Mouse (Mus musculus): ENCODE results near the gene Cbr4.
A peak's percentile ranks its signal among the peaks of the same experiment; 100 is the strongest.

Gene Cbr4

DNA sequence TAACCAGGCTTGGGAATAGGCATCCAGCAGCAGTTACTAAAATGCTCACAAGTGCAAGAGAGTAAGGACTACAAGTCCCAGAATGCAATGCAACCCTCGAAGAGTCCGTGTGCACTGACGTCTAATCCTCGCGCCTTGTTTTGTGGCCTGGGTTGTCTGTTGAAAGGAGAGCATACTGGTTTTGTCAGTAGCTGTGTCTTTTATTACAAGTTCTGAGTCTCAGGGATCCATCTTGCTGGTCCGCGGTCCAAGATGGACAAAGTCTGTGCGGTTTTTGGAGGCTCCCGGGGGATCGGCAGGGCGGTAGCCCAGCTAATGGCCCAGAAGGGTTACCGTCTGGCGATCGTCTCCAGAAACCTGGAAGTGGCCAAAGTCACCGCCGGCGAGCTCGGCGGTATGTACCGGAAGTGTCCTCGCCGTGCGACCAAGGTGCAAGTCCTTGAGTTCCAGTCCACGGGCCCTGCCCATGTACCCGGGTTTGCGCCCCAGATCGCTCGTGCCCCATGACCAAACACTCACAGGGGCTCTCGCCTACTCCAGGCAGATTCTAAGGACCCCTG is at the start of gene Cbr4:
Gene Cbr4 (plus strand): TSS at position 138 of the 560 bp plus-strand sequence.
- peak; percentile 86 for DNase-seq (ENCODE audit: low spot score)

DNA sequence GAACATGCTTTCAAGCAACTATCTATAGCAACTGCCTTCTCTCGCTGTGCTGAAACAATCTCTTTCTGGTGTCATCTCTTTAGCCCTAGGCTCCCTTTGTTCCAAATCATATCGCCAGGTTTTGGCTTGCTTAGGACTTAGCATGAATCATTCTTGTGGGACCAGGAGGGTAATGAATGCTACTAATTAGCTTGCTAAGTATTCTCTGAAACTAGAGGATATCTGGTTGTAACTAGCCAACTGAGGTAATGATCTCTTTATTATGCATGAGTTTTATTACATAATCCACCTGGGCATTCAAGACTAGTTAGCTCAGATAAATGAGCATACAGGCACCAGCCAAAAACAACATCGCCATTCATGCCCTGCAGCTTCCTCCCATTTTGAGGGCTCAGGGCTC is 44.5 kb upstream of the Cbr4 start:
- DNase-seq (ENCODE audit: low spot score) = no peak

DNA sequence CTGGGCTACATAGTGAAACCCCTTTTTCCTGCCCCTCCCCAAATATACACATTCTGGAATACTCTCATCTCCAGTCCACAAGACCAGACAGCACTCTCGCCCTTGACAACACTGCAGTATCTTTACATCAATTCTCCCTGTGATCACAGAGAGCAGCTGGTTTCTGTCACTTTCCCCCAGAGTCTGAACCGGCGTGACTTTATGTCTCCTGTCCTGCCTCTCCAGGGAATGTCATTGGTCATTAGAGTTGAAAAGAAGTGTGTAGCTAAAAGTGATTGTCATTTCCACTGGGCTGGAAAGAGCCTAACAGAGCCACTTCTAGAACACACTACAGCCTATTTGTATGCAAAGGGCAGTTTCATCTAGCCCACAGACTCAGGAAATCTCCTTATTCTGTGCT is 43.2 kb upstream of the Cbr4 start:
- no peak for DNase-seq (ENCODE audit: low spot score)

DNA sequence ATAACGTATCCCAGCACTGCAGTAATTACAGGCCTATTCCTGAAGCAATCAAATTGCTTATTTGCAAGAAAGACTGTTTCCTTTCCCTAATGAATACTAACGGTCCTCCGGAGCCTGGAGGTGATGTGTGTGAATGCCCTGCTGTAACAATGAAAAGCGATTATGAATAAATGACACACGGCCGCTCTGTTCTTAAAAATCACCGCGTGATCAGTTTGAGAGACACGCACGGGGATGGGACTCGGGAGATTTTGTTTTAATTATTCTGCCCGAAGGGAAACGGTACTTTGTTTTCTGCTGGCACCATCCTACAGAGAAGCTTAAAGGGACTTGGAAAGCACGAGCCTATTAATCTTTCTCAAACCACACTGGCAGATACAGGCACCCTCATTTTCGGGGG is 41.2 kb upstream of the Cbr4 start:
- no peak for DNase-seq (ENCODE audit: low spot score)

DNA sequence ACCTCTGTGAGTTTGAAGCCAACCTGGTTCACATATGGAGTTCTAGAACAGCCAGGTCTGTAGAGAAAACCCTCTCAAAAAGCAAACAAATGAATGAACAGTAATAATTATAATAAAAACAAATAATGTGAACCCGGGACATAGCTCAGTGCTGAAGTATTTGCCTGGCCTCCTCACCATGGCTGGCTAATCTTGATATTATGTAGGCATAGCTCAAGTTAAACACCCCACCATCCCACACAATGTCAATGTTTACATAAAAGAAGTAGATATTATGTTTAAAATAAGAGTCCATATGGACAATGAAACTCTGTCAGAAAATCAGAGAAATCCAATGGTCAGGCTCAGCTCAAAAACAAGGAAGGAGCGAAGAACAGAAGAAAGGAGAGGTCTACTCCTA is 39.4 kb upstream of the Cbr4 start:
- DNase-seq (ENCODE audit: low spot score) = no peak

DNA sequence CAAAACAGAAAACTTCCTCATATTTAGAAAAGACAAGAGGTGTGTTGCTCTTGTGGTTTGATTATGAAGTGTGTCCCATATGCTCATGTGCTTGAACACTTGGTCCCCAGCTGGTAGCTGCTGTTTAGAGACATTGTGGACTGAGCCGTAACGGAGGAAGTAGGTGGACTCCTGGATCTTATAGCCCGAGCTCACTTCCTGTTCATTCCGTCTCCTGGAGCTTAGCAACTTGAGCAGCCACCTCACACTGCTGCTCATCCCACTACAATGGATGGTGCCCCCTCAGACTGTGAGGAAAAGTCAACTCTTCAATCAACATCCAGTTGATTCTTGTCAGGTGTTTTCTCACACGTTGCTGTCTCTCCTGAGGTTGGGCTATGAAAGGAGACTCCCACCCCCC is 38.7 kb upstream of the Cbr4 start:
- no peak for DNase-seq (ENCODE audit: low spot score)

DNA sequence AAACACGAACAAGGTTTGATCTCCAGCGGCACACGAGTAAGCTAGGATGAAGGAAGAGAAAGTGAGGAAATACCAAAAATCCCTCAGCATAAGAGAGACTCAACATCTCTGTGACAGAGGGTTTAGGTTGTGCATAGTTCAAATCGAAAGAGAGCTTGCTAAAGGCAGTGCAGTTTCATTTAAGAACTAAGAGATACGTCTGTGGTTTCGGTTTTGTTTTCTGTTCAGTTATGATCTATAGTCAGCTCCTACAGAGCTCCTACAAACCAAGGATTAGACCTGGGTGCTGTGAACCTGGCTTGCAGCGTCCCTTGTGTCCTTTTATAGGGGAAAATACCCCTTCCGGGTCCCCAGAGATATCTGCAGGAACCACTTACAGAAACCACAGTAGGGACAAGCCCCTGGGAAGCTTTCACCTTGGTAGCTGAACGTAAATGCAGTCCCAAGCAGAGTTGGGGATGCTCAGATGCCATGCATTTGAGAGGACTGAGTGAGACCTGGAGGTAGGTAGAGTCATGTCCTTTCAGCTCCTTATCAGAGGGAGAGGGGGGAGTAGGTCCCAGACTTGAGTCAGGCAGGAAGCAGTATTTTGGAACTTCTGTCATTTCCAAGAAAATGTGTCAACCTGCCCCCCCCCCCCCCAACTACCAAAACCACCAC is 36.5 kb upstream of the Cbr4 start:
- no peak for DNase-seq (ENCODE audit: low spot score)

DNA sequence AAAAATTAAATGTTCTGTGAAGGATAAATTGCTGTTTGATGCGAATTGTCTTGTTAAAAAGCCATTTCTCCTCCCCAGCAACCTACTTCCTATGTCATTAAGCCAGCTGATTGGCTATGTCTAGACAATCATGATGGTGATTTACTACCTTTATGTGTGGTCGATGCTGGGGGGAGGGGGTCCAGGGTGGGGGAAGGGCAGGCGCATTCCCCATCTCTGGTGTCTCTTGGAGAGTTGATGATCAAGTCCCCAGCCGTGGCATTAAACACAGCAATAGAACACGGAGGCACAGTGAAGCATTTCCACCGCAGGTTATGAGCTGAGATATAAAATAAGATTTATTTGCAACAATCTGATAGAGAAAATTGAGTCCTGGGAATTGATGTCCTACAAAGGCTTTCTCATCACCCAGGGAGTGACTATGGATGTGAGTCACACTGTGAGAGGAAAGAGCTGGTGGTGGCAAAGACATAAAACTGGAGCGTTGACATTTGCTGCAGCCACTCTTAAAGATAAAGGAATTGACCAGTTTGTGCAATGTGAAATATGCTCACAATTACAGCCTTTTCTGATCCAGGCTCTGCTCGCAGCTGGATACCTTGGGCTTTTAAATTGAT is 35.7 kb upstream of the Cbr4 start:
- no peak for DNase-seq (ENCODE audit: low spot score)

DNA sequence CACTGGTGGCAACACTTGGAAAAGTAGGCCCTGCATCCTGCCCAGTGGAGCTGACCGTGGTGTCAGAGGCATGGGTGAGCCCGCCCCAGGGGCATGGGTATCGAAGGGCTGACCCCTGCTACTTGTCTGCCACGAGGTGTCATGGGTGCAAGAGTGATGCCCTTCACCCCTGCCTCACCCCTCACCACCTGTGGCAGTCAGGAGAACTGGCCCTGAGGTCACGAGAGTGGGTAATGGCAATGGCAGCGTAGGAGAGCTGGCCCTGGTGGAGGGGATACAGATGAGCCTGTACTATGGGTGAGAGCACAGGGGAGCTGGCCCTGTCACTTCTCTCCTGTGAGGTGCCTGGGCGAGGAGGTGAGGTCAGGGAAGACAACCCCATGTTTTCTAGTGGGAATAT is 27.8 kb upstream of the Cbr4 start:
- no peak for DNase-seq (ENCODE audit: low spot score)

DNA sequence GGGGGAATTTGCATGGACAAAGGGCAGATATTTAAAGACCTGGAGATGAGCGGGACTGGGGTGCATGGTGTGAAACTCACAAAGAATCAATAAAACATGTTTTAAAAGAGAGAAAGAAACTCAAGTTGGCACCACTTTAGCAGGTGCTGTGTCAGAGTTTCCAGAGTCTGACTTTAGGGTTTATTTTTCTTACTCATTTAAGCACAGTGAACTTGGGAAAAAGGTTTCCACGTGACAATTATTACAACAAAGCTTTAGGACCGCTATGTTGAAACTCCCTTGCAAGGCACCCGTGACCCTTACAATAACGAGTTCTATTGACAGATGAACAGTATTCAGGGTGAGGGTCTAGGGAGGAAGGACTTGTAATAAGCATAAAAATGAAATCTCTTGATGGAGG is 25.3 kb upstream of the Cbr4 start:
- no peak for DNase-seq (ENCODE audit: low spot score)

DNA sequence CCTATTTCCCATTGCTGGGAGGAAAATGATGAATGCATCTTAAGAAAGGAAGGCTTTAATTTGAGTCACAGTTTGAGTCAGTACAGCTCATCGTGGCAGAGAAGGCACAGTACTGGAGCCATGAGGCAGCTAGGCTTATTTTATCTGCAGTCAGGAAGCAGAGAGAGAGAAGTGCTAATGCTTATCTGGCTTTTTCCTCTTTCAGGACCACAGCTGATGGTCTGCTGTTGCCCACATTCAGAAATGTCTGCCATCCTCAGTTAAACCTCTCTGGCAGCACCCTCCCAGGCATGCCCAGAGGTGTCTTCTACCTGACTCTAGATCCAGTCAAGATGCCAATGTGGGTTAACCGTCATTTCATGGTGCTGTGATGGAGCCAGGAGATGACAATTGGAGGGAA is 23.1 kb upstream of the Cbr4 start:
- no peak for DNase-seq (ENCODE audit: low spot score)

DNA sequence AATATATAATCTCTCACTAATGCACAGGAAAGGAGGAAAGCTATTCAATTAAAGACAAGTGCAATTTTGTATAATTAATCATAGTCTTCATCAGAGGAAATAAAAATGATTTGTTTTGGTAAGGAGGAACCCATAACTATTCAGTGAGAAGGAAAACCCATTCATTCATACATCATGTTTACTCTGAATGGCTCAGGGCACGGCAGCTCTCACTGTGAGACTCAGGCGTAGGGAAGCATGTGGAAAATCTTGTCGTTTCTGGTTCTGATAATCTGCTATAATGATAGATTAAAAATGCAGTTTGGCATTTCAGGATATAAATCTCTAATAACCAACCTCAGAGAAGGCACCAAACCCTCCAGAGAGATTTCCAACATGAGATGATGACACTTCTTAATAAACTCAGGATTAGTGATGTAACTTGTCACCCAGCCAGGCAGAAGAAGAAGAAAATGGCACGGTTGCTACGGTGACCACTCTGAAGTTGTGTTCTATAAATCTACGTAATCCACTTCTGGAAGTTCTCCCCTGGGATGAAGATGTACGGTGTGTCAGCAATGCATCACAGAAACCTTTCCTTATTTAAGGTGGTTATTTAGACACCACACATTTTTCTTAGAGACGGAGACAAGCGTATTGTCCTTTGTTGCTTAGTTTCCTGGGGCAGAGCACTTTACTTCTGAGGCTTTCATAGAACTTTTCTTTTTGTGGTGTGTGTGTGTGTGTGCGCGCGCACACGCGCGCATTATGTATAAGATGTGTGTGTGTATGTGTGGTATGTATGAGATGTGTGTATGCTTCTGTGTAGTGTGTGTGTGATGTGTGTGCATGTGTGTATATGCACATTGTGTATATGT is 20.6 kb upstream of the Cbr4 start:
- DNase-seq (ENCODE audit: low spot score) = no peak

DNA sequence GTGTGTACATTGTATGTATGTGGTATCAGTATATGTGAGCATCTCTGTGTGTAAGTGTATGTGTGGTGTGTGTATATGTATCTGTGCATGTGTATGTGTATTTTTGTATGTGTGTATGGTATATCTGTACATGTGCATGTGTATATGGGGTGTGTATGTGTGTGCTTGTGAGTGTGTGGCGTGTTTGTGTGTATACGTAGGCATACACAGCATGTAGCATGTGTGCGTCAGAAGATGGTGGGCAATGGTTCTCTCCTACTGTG is 20.1 kb upstream of the Cbr4 start:
- DNase-seq (ENCODE audit: low spot score) = no peak

DNA sequence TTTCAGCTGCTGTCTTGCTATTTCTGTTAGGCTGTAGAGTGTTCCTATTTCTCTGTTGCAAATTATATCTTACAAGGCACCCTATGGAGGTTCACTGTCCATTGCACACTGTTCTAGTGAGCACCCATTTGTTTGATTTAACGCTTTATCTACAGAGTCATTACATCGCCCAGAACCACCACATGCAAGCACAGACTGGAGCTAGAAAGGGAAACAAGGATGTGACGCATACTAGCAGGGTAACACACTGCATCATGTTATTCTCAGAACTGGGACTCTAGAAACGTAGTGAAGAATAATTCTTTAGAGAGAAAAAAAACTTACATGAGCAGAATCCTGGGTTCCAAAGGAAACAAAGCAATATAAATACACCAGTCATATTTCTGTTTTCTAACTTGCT is 17.3 kb upstream of the Cbr4 start:
- no peak for DNase-seq (ENCODE audit: low spot score)

DNA sequence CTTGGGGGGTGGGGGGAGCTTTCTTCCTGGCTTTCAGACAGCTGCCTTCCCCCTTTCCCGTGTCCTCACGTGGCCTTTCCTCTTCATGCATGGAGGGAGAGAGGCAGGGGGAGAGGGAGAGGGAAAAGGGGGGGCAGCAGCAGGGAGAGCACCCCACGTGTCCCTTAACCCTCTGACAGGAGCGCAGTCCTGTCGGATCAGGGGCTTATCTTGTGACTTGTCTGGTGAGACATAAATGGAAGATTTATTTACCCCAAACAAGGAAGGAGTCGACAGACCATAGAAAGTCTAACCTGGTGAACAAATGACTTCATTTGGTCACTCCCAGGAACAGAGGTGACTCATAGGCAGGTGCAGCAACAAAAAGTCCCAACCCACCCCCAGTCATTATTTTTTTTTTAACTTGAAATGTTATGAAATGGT is 12.3 kb upstream of the Cbr4 start:
- DNase-seq (ENCODE audit: low spot score) = no peak

DNA sequence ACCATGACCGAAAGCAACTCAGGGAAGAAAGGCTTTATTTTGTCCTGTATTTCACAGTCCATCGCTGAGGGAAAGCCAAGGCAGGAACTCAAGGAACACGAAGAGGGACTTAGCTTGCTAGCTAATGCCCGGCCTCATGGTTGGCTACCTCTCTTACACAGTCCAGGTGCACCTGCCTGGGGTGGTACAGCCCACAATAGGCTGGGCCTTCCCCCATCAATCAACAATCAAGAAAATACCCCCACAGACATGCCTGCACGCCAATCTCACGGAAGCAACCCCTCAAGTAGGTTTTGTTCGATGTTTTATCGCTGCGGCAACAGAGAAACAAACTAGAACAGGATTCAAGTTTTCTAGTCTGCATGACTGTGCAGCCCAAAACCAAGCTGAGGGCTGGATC is 11.4 kb upstream of the Cbr4 start:
- no peak for DNase-seq (ENCODE audit: low spot score)

DNA sequence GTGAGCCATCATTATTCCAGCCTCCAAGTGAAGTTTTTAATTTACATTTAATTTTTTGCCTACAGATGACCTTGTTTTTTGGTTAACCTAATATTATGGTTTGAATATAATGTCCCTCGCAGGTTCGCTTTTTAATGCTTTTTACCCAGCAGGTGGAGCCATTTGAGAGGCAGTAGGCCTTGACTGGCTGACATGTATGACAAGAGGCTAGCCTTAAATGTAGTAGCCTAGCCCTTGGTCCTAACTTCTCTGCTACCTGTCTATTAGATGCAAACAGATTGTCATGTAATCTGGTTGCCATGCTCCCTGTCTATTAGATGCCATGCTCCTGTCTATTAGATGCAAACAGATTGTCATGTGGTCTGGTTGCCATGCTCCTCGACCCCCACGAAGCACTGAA is 9.4 kb upstream of the Cbr4 start:
- DNase-seq (ENCODE audit: low spot score) = no peak

DNA sequence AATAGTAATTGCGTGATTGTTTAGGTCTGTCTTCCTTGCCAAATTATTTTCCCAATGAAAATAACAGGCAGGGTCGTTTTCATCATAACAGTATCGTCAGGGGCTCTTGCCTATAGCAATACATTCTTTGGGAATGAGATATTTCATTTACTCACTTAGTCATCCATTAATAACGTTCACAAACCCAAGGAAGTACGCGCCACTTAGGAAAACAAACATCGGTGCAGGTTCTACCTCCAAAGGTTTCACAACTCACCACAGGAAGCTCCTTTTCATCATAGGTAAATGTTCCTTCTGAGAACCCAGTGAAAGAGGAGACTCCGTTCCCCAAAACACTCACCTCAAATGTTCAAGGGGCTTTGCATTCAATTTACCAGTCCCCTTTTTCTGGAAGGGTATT is 8.7 kb upstream of the Cbr4 start:
- DNase-seq (ENCODE audit: low spot score) = no peak

DNA sequence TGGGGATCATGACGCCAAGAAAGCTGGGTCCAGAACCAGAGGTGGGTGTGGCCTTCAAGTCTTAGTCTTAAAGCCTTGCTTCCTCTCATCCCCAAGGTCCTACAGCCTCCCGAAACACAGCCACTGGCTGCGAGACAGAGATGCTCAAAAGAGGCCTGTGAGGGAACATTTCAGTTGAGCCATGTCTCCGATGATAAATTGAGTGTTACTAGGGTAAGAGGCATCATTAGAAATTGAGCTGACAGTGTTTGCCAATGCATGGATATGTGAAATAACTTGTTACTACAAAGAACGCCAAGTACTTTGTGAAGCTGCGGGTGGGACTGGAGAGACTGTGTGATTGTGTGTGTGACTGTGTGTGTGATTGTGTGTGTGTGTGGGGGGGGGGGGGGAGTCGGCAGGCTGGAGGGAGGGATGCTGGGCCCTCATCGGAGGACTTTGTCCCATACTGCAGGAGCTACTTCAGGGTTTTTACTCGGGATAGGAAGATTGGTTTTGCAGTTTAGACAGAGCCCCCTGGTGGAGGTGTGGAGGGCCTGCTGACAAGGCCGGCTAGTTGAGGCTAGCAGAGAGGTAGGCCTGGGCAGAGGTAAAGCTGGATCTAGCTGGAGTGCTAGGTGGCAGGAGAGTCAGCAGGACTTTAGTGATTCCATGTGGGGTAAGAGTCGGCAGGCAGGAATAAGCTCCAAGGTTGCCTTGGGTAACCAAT is 7.9 kb upstream of the Cbr4 start:
- peak; percentile 66 for DNase-seq (ENCODE audit: low spot score)

DNA sequence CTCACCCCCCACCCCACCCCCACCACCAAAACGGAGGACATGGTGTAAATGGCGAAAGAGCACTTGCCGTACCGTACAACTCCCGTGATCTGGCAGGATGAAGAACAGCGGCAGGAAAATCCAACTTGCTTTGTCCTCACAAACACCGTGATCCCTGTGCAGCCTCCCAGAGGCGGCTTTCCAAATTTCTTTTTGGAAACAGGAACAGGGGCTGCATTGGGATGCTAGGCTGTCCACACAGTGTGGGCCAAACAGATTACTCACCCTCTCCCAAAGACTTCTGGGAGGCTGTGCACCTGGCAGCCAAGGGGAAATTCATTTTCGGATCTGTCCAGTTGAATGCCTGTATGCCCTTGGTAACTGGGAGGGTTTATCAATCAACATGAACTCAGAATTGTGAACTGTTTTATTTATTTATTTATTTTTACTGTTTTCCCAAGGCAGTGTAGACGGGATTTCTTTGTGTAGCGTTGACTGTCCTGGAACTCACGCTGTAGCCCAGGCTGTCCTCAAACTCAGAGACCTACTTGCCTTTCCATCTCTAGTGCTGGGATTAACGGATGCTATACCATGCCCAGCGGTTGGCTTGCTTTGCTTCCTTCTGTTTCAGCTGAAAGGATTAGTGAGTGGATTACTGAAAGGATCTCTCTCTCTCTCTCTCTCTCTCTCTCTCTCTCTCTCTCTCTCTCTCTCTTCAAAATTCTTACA is 7.1 kb upstream of the Cbr4 start:
- no peak for DNase-seq (ENCODE audit: low spot score)

DNA sequence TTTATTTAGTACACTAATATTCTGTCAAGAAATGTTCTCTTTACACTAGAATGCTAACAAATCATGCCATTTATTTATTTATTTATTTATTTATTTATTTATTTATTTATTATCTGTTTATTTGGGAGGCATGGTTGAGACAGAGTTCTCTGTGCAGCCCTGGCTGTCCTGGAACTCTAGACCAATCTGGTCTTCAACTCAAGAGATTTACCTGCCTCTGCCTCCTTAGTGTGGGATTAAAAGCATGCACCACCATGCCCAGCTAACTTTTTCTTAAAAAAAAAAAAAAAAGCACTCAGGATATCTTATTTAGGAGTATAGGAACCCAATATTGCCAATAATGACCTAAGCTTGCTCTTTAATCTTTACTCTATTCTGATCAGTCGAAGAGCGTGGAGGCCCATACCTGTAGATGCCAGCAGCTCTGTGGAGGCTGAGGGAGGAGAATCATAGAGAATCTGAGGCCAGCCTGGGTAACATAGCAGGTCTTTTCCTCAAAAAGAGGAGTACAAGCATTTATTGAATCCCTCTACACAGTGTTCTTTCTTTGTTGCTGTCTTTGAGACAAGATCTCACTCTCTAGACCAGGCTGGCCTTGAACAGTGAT is 508 bp upstream of the Cbr4 start:
- no peak for DNase-seq (ENCODE audit: low spot score)

DNA sequence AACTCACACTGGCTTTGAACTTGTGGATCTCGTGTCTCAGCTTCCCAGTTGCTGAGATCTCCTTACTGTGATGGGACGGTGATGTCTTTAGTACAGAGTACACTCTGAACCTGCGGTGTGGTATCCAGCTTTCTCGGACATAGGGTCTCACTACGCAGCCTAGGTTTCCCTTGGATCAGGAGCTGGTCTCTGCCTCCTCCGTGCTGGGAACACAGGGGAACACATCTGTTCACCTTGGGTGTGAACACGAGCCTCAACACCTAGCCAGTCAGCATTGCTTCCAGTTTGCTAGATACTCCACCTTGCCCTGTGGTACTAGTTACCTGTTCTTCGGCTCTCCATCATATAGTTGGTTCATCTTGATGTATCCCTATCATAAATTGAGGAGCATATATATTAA is 1.1 kb downstream of the Cbr4 start:
- no peak for DNase-seq (ENCODE audit: low spot score)

Measured in urinary bladder, postnatal 14 days (tissue).